Mouse (Mus musculus): Measurements from ENCODE around the gene Naa16. TPM values are rescaled to one million over a fixed set of nuclear protein-coding genes. Genes with fewer than 3 reads are reported as not detected.
A peak's percentile ranks its signal among the peaks of the same experiment; 100 is the strongest.

Gene Naa16
- polyA plus RNA-seq, 1 experiment from 2014 or later = 22.9 TPM

- Histone ChIP-seq H3K9me3 (replicated peaks; ENCODE audit: control insufficient read depth, low read length) (no peaks in the 10 kb centered on the region), H3K9ac (ENCODE audit: low read length) (no peak overlapping the region), H3K27ac (ENCODE audit: low read depth, low read length) (no peak overlapping the region; the same call in 1 of the 2 replicates), H3K4me3 (ENCODE audit: low read depth, low read length) (no peak overlapping the region; the same call in 1 of the 2 replicates), H3K4me1 (ENCODE audit: control insufficient read depth, insufficient read depth, low read length) (peaks cover 6% of the 10 kb centered on the region), H3K4me2 (ENCODE audit: low read length) (peak overlapping the region; percentile 39), H3K27me3 (replicated peaks; ENCODE audit: control insufficient read depth, insufficient read depth, low read length) (no peaks in the 10 kb centered on the region), H3K36me3 (ENCODE audit: control insufficient read depth, insufficient read depth, low read length) (no peaks in the 10 kb centered on the region)
- DNase-seq (ENCODE audit: low spot score) (peak; percentile 72), ATAC-seq (no peak)
- 17% methylated on average over 5 of the region's 5 CpGs for WGBS
Measured at GRCm38 (mm10) chr14:79296836-79297235, 93.7 kb downstream of the Naa16 start.

- 78% methylated on average over 7 of the region's 7 CpGs for WGBS
- Histone ChIP-seq H3K9ac (ENCODE audit: low read length) (no peak overlapping the region), H3K9me3 (replicated peaks; ENCODE audit: control insufficient read depth, low read length) (no peaks in the 10 kb centered on the region), H3K36me3 (ENCODE audit: control insufficient read depth, insufficient read depth, low read length) (no peaks in the 10 kb centered on the region), H3K4me1 (ENCODE audit: control insufficient read depth, insufficient read depth, low read length) (peaks cover 9% of the 10 kb centered on the region), H3K27me3 (replicated peaks; ENCODE audit: control insufficient read depth, insufficient read depth, low read length) (no peaks in the 10 kb centered on the region), H3K4me2 (ENCODE audit: low read length) (peak overlapping the region; percentile 19), H3K27ac (ENCODE audit: low read depth, low read length) (no peak overlapping the region), H3K4me3 (ENCODE audit: low read depth, low read length) (no peak overlapping the region)
- DNase-seq (ENCODE audit: low spot score) (no peak), ATAC-seq (no peak)
Measured at GRCm38 (mm10) chr14:79296201-79296600, 94.4 kb downstream of the Naa16 start.

GRCm38 (mm10) chr14:79295579-79295978, 95.0 kb downstream of the Naa16 start:
- WGBS = 72% methylated on average over 9 of the region's 9 CpGs
- Histone ChIP-seq H3K36me3 (ENCODE audit: control insufficient read depth, insufficient read depth, low read length) (no peaks in the 10 kb centered on the region), H3K4me3 (ENCODE audit: low read depth, low read length) (no peak overlapping the region), H3K27ac (ENCODE audit: low read depth, low read length) (no peak overlapping the region), H3K9me3 (replicated peaks; ENCODE audit: control insufficient read depth, low read length) (no peaks in the 10 kb centered on the region), H3K4me2 (ENCODE audit: low read length) (peak overlapping the region; percentile 19; the same call in 1 of the 2 replicates), H3K27me3 (replicated peaks; ENCODE audit: control insufficient read depth, insufficient read depth, low read length) (no peaks in the 10 kb centered on the region), H3K4me1 (ENCODE audit: control insufficient read depth, insufficient read depth, low read length) (peaks cover 13% of the 10 kb centered on the region), H3K9ac (ENCODE audit: low read length) (no peak overlapping the region)
- ATAC-seq (no peak), DNase-seq (ENCODE audit: low spot score) (no peak)

DNA sequence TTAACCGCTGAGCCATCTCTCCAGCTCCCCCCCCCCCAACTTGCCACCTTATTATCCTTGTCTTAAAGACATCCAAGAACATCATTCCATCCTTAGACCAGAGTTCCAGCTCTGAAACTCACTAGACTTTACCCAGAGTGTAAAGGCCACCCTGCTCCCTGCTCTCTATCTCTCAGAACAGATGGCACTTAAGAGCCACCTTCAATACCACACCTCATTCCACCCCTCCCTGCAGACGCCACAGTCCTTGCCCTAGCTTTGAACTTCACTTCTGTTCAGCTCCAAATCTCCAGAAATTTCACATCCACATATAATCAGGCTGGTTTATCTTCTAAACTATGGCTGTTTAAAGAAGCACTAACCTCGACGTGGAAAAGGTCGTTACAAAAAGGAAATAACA, 95.6 kb downstream of the Naa16 start:
- DNase-seq (ENCODE audit: low spot score) = no peak
- Histone ChIP-seq H3K4me1 (ENCODE audit: control insufficient read depth, insufficient read depth, low read length) (peaks cover 19% of the 10 kb centered on the region), H3K27me3 (replicated peaks; ENCODE audit: control insufficient read depth, insufficient read depth, low read length) (no peaks in the 10 kb centered on the region), H3K9me3 (replicated peaks; ENCODE audit: control insufficient read depth, low read length) (no peaks in the 10 kb centered on the region), H3K4me3 (ENCODE audit: low read depth, low read length) (no peak overlapping the region), H3K9ac (ENCODE audit: low read length) (no peak overlapping the region), H3K36me3 (ENCODE audit: control insufficient read depth, insufficient read depth, low read length) (0 out of 2 replicates have a peak, but pooled peaks cover 3% of the 10 kb centered on the region), H3K27ac (ENCODE audit: low read depth, low read length) (no peak overlapping the region), H3K4me2 (ENCODE audit: low read length) (no peak overlapping the region)
- 71% methylated on average over 5 of the region's 5 CpGs for WGBS
- ATAC-seq = no peak

DNA sequence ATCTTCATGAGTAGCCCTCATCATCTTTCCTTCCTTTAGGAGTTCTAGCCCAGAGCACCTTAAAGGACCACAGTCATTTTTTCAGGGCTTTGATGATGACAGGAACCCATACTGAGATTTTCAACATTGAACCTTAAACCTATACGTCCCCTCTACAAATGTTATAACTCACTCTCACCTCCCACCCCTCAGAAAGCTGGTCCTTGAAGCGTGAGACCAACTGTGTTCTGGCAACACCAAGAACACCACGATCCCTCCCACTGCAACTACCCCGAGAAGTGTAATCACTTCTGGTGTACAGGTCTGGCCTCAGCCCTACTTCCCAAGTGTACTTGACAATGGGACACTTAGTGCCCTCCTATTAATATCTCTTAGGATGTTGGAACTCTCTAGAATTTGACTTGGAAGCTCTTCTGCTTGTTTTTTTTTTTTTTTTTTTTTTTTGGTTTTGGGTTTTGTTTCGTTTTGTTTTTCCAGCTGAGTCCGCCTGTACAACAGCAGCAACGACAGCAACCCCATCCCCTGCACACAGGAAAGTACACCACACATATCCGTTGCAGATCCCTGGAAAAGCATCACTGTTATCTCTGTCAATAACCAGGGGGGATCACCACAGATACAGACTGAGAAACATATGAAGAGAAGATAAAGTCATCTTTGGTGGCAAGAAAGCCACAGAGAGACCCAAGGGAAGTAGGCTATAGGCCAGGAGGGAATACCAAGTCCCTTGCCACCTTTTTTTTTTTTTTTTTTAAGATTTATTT, 96.3 kb downstream of the Naa16 start:
- Histone ChIP-seq H3K36me3 (ENCODE audit: control insufficient read depth, insufficient read depth, low read length) (0 out of 2 replicates have a peak, but pooled peaks cover 6% of the 10 kb centered on the region), H3K4me1 (ENCODE audit: control insufficient read depth, insufficient read depth, low read length) (peaks cover 20% of the 10 kb centered on the region), H3K27me3 (replicated peaks; ENCODE audit: control insufficient read depth, insufficient read depth, low read length) (no peaks in the 10 kb centered on the region), H3K4me2 (ENCODE audit: low read length) (no peak overlapping the region), H3K27ac (ENCODE audit: low read depth, low read length) (no peak overlapping the region), H3K4me3 (ENCODE audit: low read depth, low read length) (no peak overlapping the region), H3K9me3 (replicated peaks; ENCODE audit: control insufficient read depth, low read length) (no peaks in the 10 kb centered on the region), H3K9ac (ENCODE audit: low read length) (no peak overlapping the region)
- DNase-seq (ENCODE audit: low spot score) (no peak), ATAC-seq (no peak)
- 77% methylated on average over 8 of the region's 8 CpGs for WGBS

DNA sequence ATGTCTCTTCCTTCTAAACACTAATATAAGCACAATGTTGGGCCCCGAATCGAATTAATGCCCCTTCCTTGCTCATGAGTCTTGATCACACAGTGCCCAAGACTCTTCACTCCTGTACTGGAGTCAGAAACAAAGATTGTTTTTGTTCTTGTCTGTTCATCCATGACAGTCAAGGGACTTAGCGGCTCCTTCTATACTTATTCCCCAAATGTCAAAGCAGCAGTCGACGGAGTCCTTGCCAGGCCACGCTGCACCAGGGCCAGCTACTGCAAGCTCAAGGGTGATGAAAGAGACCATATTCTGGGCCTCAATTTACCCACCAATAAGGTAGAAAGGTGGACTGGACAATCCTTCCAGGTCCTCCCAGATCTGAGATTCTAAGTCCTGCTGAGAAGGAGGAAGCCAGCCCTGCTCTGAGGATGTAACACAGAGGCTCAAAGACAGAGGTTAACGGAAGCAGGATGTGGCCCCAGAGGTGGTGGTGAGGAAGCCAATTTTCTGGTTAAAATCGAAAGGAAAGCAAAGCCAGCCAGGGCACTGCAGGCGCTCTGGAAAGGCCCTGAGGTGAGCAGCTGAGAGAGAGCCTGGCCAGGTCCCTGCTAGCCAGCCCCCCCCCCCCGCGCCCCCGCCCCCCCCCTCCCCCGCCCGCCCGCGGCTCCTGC, 97.3 kb downstream of the Naa16 start:
- H3K27ac ChIP-seq (ENCODE audit: low read depth, low read length) = no peak overlapping the region
- H3K36me3 ChIP-seq (ENCODE audit: control insufficient read depth, insufficient read depth, low read length) = 0 out of 2 replicates have a peak, but pooled peaks cover 6% of the 10 kb centered on the region
- no peak overlapping the region for H3K4me2 ChIP-seq (ENCODE audit: low read length)
- no peak overlapping the region for H3K9ac ChIP-seq (ENCODE audit: low read length)
- H3K27me3 ChIP-seq (replicated peaks; ENCODE audit: control insufficient read depth, insufficient read depth, low read length) = no peaks in the 10 kb centered on the region
- H3K9me3 ChIP-seq (replicated peaks; ENCODE audit: control insufficient read depth, low read length) = no peaks in the 10 kb centered on the region
- no peak for DNase-seq (ENCODE audit: low spot score)
- peaks cover 20% of the 10 kb centered on the region for H3K4me1 ChIP-seq (ENCODE audit: control insufficient read depth, insufficient read depth, low read length)
- no peak overlapping the region for H3K4me3 ChIP-seq (ENCODE audit: low read depth, low read length)
- WGBS = 22% methylated on average over 12 of the region's 16 CpGs
- no peak for ATAC-seq

- H3K4me1 ChIP-seq (ENCODE audit: control insufficient read depth, insufficient read depth, low read length) = peaks cover 15% of the 10 kb centered on the region
- no peak overlapping the region for H3K4me3 ChIP-seq (ENCODE audit: low read depth, low read length)
- H3K27ac ChIP-seq (ENCODE audit: low read depth, low read length) = no peak overlapping the region
- H3K27me3 ChIP-seq (replicated peaks; ENCODE audit: control insufficient read depth, insufficient read depth, low read length) = no peaks in the 10 kb centered on the region
- H3K4me2 ChIP-seq (ENCODE audit: low read length) = no peak overlapping the region
- no peak for DNase-seq (ENCODE audit: low spot score)
- ATAC-seq = no peak
- 65% methylated on average over 4 of the region's 4 CpGs for WGBS
- no peak overlapping the region for H3K9ac ChIP-seq (ENCODE audit: low read length)
- H3K9me3 ChIP-seq (replicated peaks; ENCODE audit: control insufficient read depth, low read length) = no peaks in the 10 kb centered on the region
- 0 out of 2 replicates have a peak, but pooled peaks cover 9% of the 10 kb centered on the region for H3K36me3 ChIP-seq (ENCODE audit: control insufficient read depth, insufficient read depth, low read length)
Measured at GRCm38 (mm10) chr14:79291629-79292028, 98.9 kb downstream of the Naa16 start.

GRCm38 (mm10) chr14:79290683-79291425, 99.7 kb downstream of the Naa16 start:
- Histone ChIP-seq H3K36me3 (ENCODE audit: control insufficient read depth, insufficient read depth, low read length) (0 out of 2 replicates have a peak, but pooled peaks cover 9% of the 10 kb centered on the region), H3K4me1 (ENCODE audit: control insufficient read depth, insufficient read depth, low read length) (peaks cover 14% of the 10 kb centered on the region), H3K4me2 (ENCODE audit: low read length) (peak overlapping the region; percentile 23), H3K27me3 (replicated peaks; ENCODE audit: control insufficient read depth, insufficient read depth, low read length) (no peaks in the 10 kb centered on the region), H3K4me3 (ENCODE audit: low read depth, low read length) (no peak overlapping the region), H3K9me3 (replicated peaks; ENCODE audit: control insufficient read depth, low read length) (no peaks in the 10 kb centered on the region), H3K27ac (ENCODE audit: low read depth, low read length) (peak overlapping the region; percentile 40; the same call in 1 of the 2 replicates), H3K9ac (ENCODE audit: low read length) (no peak overlapping the region)
- ATAC-seq (peak; percentile 64), DNase-seq (ENCODE audit: low spot score) (peak; percentile 63)
- WGBS = 6% methylated on average over 15 of the region's 15 CpGs
